In genomic region chr2:77172241-77172671, GRCm38 (mm10) we compare ENCODE assay signal across 8 mouse cellular contexts. TPM values are rescaled to one million over a fixed set of nuclear protein-coding genes. Genes with fewer than 3 reads are reported as not detected.
DNase-seq lines count a peak whose midpoint lies in the region; ATAC-seq and TF ChIP-seq lines count a peak whose summit lies in the region.

No protein-coding gene starts in this region.

- H3K4me2 ChIP-seq in hindbrain, embryonic 14.5 days (replicated peaks), result no peak overlapping the region
- H3K4me2 ChIP-seq in liver, embryonic 12.5 days, result peak overlapping the region; percentile 83; the same call in 1 of the 2 replicates

- TF ChIP-seq CTCF in testis, adult 2 months (IDR thresholded peaks at IDR 0.05; ENCODE audit: control insufficient read depth, insufficient read depth, insufficient replicate concordance, low read depth, low read length), result no peak

- 35% methylated on average over 10 of the region's 10 CpGs for WGBS in hindbrain, embryonic 14.5 days
- WGBS in liver, embryonic 12.5 days (ENCODE audit: insufficient replicate concordance), result 63% methylated on average over 10 of the region's 10 CpGs

- 0 out of 2 replicates have a peak, but pooled peaks have one; percentile 19 for ATAC-seq in hindbrain, embryonic 14.5 days (ENCODE audit: low FRiP score)
- no peak for ATAC-seq in liver, embryonic 12.5 days
- ATAC-seq in megakaryocyte, adult 5-6 weeks (ENCODE audit: poor library complexity, severe bottlenecking), result no peak

- H3K27ac ChIP-seq in testis, adult 2 months (ENCODE audit: control insufficient read depth, insufficient read depth, low read depth, low read length), result peak overlapping the region; percentile 7; the same call in 1 of the 2 replicates
- no peak overlapping the region for H3K27ac ChIP-seq in hindbrain, embryonic 14.5 days
- no peak overlapping the region for H3K27ac ChIP-seq in liver, embryonic 12.5 days

- no peaks in the 10 kb centered on the region for H3K36me3 ChIP-seq in testis, adult 2 months (ENCODE audit: control insufficient read depth, insufficient read depth, low read length)
- no peaks in the 10 kb centered on the region for H3K36me3 ChIP-seq in hindbrain, embryonic 14.5 days (replicated peaks; ENCODE audit: control insufficient read depth, insufficient read depth)
- H3K36me3 ChIP-seq in liver, embryonic 12.5 days, result no peaks in the 10 kb centered on the region

- H3K9me3 ChIP-seq in hindbrain, embryonic 14.5 days (ENCODE audit: control insufficient read depth, low read length), result no peaks in the 10 kb centered on the region
- H3K9me3 ChIP-seq in liver, embryonic 12.5 days (replicated peaks), result no peaks in the 10 kb centered on the region

- H3K27me3 ChIP-seq in testis, adult 2 months (ENCODE audit: control insufficient read depth, insufficient read depth, low read length), result no peaks in the 10 kb centered on the region
- H3K27me3 ChIP-seq in hindbrain, embryonic 14.5 days (ENCODE audit: control insufficient read depth, insufficient read depth, low read length), result 0 out of 2 replicates have a peak, but pooled peaks cover 3% of the 10 kb centered on the region
- H3K27me3 ChIP-seq in liver, embryonic 12.5 days (replicated peaks), result peaks cover 9% of the 10 kb centered on the region; the same call in 1 of the 2 replicates

- DNase-seq in testis, postnatal 14 days (ENCODE audit: low spot score), result no peak
- no peak for DNase-seq in hindbrain, embryonic 14.5 days (ENCODE audit: low spot score)
- DNase-seq in retina, embryonic 14.5 days (ENCODE audit: low spot score), result peak; percentile 43
- no peak for DNase-seq in T-cell, adult 2 months (ENCODE audit: low spot score)
- no peak for DNase-seq in layer of hippocampus, adult 9-11 months

- no peak overlapping the region for H3K9ac ChIP-seq in hindbrain, embryonic 14.5 days
- no peak overlapping the region for H3K9ac ChIP-seq in liver, embryonic 12.5 days

- H3K4me1 ChIP-seq in testis, adult 2 months (ENCODE audit: control insufficient read depth, insufficient read depth, low read length), result peaks cover 13% of the 10 kb centered on the region
- peaks cover 20% of the 10 kb centered on the region for H3K4me1 ChIP-seq in hindbrain, embryonic 14.5 days (replicated peaks; ENCODE audit: control insufficient read depth, insufficient read depth, low read length)
- H3K4me1 ChIP-seq in liver, embryonic 12.5 days, result peaks cover 49% of the 10 kb centered on the region

- TF ChIP-seq POLR2A in testis, adult 2 months (IDR thresholded peaks at IDR 0.05; ENCODE audit: control insufficient read depth, low read depth, low read length), result no peak

- no peak overlapping the region for H3K4me3 ChIP-seq in testis, adult 2 months (ENCODE audit: control insufficient read depth, low read depth, low read length)
- no peak overlapping the region for H3K4me3 ChIP-seq in hindbrain, embryonic 14.5 days (replicated peaks; ENCODE audit: low read length)
- no peak overlapping the region for H3K4me3 ChIP-seq in liver, embryonic 12.5 days

RNA-seq across cellular contexts. Expression of gene Ccdc141, which starts 1.8 kb away (rescaled TPM):
- 1.2 and 2.0 TPM in 2 replicates for polyA plus RNA-seq in testis, adult 2 months (2012; rRNA removed)
- 8.6 and 10.7 TPM in 2 replicates for polyA plus RNA-seq in hindbrain, embryonic 14.5 days (2014; fragmentation: Nextera tagmentation; extraction: Ambion mirVana)
- 1.9 and 2.9 TPM in 2 replicates for polyA plus RNA-seq in liver, embryonic 12.5 days (2016; fragmentation: Nextera tagmentation; extraction: Ambion mirVana)
- 0.07 TPM in 1 of 2 replicates, not detected in the other for total RNA-seq in megakaryocyte, adult 5-6 weeks (2015)
- total RNA-seq in megakaryocyte, adult 5-6 weeks (2017), result 0.07 TPM in 1 of 2 replicates, not detected in the other
